Mouse (Mus musculus) forebrain, embryonic 13.5 days (tissue): ENCODE measurements at regions not wholly inside any gene's neighbourhood (a gene's known extent, or its start where the extent isn't known, plus 50 kb on each side); places are given as distances from the start of the nearest gene placed in this dataset.
A peak's percentile ranks its signal among the peaks of the same experiment; 100 is the strongest.
"Not testable (repeated sequence)": the region's sequence is repeated elsewhere in the genome, so short reads cannot be mapped to it uniquely, and the experiment has no call there.

Source experiments
- ATAC-seq: fragments of 200-750 bp; cut with Nextera tagmentation; 2 replicates; pipeline ENCODE4 v1.8.0; 2017
- H3K27ac ChIP-seq: fragments of 300-500 bp; sonication (generic); 2 replicates; pipeline ENCODE4 v1.5.1; 2015; ENCODE audit warnings: inconsistent platforms, mild to moderate bottlenecking, moderate library complexity
- H3K27me3 ChIP-seq: fragments of 300-500 bp; sonication (generic); 2 replicates; pipeline ENCODE4 v1.6.1; 2015; ENCODE audit warnings: mild to moderate bottlenecking, inconsistent platforms
- H3K36me3 ChIP-seq: fragments of 300-500 bp; sonication (generic); 2 replicates; pipeline ENCODE4 v1.6.1; 2015; ENCODE audit warnings: mild to moderate bottlenecking, inconsistent platforms; ENCODE audit not compliant: poor library complexity, severe bottlenecking
- H3K4me1 ChIP-seq: fragments of 300-500 bp; sonication (generic); 2 replicates; pipeline ENCODE4 v1.6.1; 2015; ENCODE audit warnings: inconsistent platforms
- H3K4me2 ChIP-seq: fragments of 300-500 bp; sonication (generic); 2 replicates; pipeline ENCODE4 v1.6.1; 2015; ENCODE audit warnings: inconsistent platforms, mild to moderate bottlenecking, moderate library complexity
- H3K4me3 ChIP-seq: fragments of 300-500 bp; sonication (generic); 2 replicates; pipeline ENCODE4 v1.5.1; 2015; ENCODE audit warnings: mild to moderate bottlenecking, inconsistent platforms
- H3K9ac ChIP-seq: fragments of 300-500 bp; sonication (generic); 2 replicates; pipeline ENCODE4 v1.6.1; 2015; ENCODE audit warnings: mild to moderate bottlenecking, inconsistent platforms
- H3K9me3 ChIP-seq: fragments of 300-500 bp; sonication (generic); replicated peaks from 2 replicates; pipeline ENCODE4 v1.6.1; 2016; ENCODE audit warnings: inconsistent platforms
- WGBS: fragments of 180-500 bp; shearing (Covaris S2); methylation state at CpG from one replicate; pipeline ENCODE4 v1.1.7; 2015; 5-methylcytosine and 5-hydroxymethylcytosine counted together

GRCm38 (mm10) chr16:20936722-20937121 is 202.4 kb upstream of the Thpo start:
- Histone ChIP-seq H3K9me3 (no peaks in the 10 kb centered on the region), H3K4me2 (no peak overlapping the region), H3K27ac (no peak overlapping the region), H3K9ac (no peak overlapping the region), H3K4me1 (no peaks in the 10 kb centered on the region), H3K36me3 (no peaks in the 10 kb centered on the region), H3K27me3 (no peaks in the 10 kb centered on the region), H3K4me3 (no peak overlapping the region)
- WGBS = 92% methylated on average over 1 of the region's 1 CpGs
- no peak for ATAC-seq

GRCm38 (mm10) chr16:20934846-20935245 is 200.5 kb upstream of the Thpo start:
- not testable (repeated sequence) for H3K9ac ChIP-seq, H3K27ac ChIP-seq, H3K36me3 ChIP-seq, H3K4me3 ChIP-seq, ATAC-seq, H3K9me3 ChIP-seq, H3K4me1 ChIP-seq, H3K27me3 ChIP-seq, H3K4me2 ChIP-seq

- not testable (repeated sequence) for H3K36me3 ChIP-seq, ATAC-seq, H3K4me3 ChIP-seq, H3K9ac ChIP-seq, H3K9me3 ChIP-seq, H3K27ac ChIP-seq, H3K27me3 ChIP-seq, H3K4me1 ChIP-seq, H3K4me2 ChIP-seq
- 92% methylated on average over 5 of the region's 5 CpGs for WGBS
Observed at GRCm38 (mm10) chr16:20930003-20930402, 195.7 kb upstream of the Thpo start.

GRCm38 (mm10) chr16:20925776-20926175 is 191.5 kb upstream of the Thpo start:
- not testable (repeated sequence) for H3K27me3 ChIP-seq, H3K4me3 ChIP-seq, ATAC-seq, H3K9me3 ChIP-seq, H3K9ac ChIP-seq, H3K4me2 ChIP-seq, H3K4me1 ChIP-seq, H3K36me3 ChIP-seq, H3K27ac ChIP-seq

GRCm38 (mm10) chr16:20910864-20911263 is 176.6 kb upstream of the Thpo start:
- H3K9me3 ChIP-seq, H3K27me3 ChIP-seq, H3K36me3 ChIP-seq, H3K4me1 ChIP-seq, H3K9ac ChIP-seq, H3K4me2 ChIP-seq, H3K4me3 ChIP-seq, ATAC-seq, H3K27ac ChIP-seq: not testable (repeated sequence)
- 78% methylated on average over 3 of the region's 3 CpGs for WGBS

- WGBS = 45% methylated on average over 17 of the region's 18 CpGs
- H3K27me3 ChIP-seq, H3K27ac ChIP-seq, H3K36me3 ChIP-seq, H3K9me3 ChIP-seq, H3K9ac ChIP-seq, H3K4me1 ChIP-seq, H3K4me2 ChIP-seq, H3K4me3 ChIP-seq: not testable (repeated sequence)
- ATAC-seq = peak; percentile 61
Observed at GRCm38 (mm10) chr16:20908467-20909351, 174.4 kb upstream of the Thpo start.

GRCm38 (mm10) chr16:20895734-20896133 is 161.4 kb upstream of the Thpo start:
- Histone ChIP-seq H3K27ac (no peak overlapping the region), H3K4me1 (no peaks in the 10 kb centered on the region), H3K4me2 (no peak overlapping the region), H3K9ac (no peak overlapping the region), H3K9me3 (no peaks in the 10 kb centered on the region), H3K4me3 (no peak overlapping the region), H3K27me3 (no peaks in the 10 kb centered on the region), H3K36me3 (no peaks in the 10 kb centered on the region)
- WGBS = 70% methylated on average over 2 of the region's 2 CpGs
- no peak for ATAC-seq

- H3K4me2 ChIP-seq = no peak overlapping the region
- no peak overlapping the region for H3K27ac ChIP-seq
- no peak for ATAC-seq
- H3K27me3 ChIP-seq = no peaks in the 10 kb centered on the region
- no peaks in the 10 kb centered on the region for H3K9me3 ChIP-seq
- H3K4me3 ChIP-seq = no peak overlapping the region
- 66% methylated on average over 1 of the region's 1 CpGs for WGBS
- no peak overlapping the region for H3K9ac ChIP-seq
- H3K36me3 ChIP-seq = no peaks in the 10 kb centered on the region
- no peaks in the 10 kb centered on the region for H3K4me1 ChIP-seq
Observed at GRCm38 (mm10) chr16:20871726-20872125, 137.4 kb upstream of the Thpo start.

GRCm38 (mm10) chr16:20866771-20867170 is 132.5 kb upstream of the Thpo start:
- Histone ChIP-seq H3K27me3 (no peaks in the 10 kb centered on the region), H3K36me3 (no peaks in the 10 kb centered on the region), H3K4me3 (no peak overlapping the region), H3K9ac (no peak overlapping the region), H3K27ac (no peak overlapping the region), H3K4me1 (no peaks in the 10 kb centered on the region), H3K4me2 (no peak overlapping the region), H3K9me3 (no peaks in the 10 kb centered on the region)
- ATAC-seq = no peak
- 89% methylated on average over 1 of the region's 1 CpGs for WGBS

GRCm38 (mm10) chr16:20861256-20861655 is 126.9 kb upstream of the Thpo start:
- Histone ChIP-seq H3K27me3 (no peaks in the 10 kb centered on the region), H3K9me3 (no peaks in the 10 kb centered on the region), H3K9ac (no peak overlapping the region), H3K36me3 (no peaks in the 10 kb centered on the region), H3K4me1 (no peaks in the 10 kb centered on the region), H3K27ac (no peak overlapping the region), H3K4me2 (no peak overlapping the region), H3K4me3 (no peak overlapping the region)
- no peak for ATAC-seq
- WGBS = 96% methylated on average over 4 of the region's 4 CpGs

GRCm38 (mm10) chr16:20860606-20861005 is 126.3 kb upstream of the Thpo start:
- not testable (repeated sequence) for H3K27me3 ChIP-seq, H3K9me3 ChIP-seq, H3K36me3 ChIP-seq, ATAC-seq, H3K4me2 ChIP-seq, H3K9ac ChIP-seq, H3K4me3 ChIP-seq, H3K4me1 ChIP-seq, H3K27ac ChIP-seq
- whole genome bisulfite sequencing = 86% methylated on average over 3 of the region's 3 CpGs

- no peak overlapping the region for H3K4me3 ChIP-seq
- no peaks in the 10 kb centered on the region for H3K27me3 ChIP-seq
- no peaks in the 10 kb centered on the region for H3K36me3 ChIP-seq
- 0 out of 2 replicates have a peak, but pooled peaks cover 5% of the 10 kb centered on the region for H3K4me1 ChIP-seq
- H3K9ac ChIP-seq = no peak overlapping the region
- H3K4me2 ChIP-seq = no peak overlapping the region
- no peak for ATAC-seq
- no peaks in the 10 kb centered on the region for H3K9me3 ChIP-seq
- H3K27ac ChIP-seq = no peak overlapping the region
- 79% methylated on average over 1 of the region's 1 CpGs for WGBS
Observed at GRCm38 (mm10) chr16:20854696-20855213, 120.4 kb upstream of the Thpo start.

- ATAC-seq = no peak
- WGBS = 5% methylated on average over 2 of the region's 2 CpGs
Observed at GRCm38 (mm10) chr16:20838151-20838550, 103.8 kb upstream of the Thpo start.

More at GRCm38 (mm10) chr16:20838151-20838550, 103.8 kb upstream of the Thpo start:
- peaks cover 4% of the 10 kb centered on the region for H3K4me1 ChIP-seq
- no peaks in the 10 kb centered on the region for H3K9me3 ChIP-seq
- no peak overlapping the region for H3K27ac ChIP-seq
- no peak overlapping the region for H3K9ac ChIP-seq
- H3K36me3 ChIP-seq = no peaks in the 10 kb centered on the region
- no peak overlapping the region for H3K4me2 ChIP-seq
- H3K4me3 ChIP-seq = no peak overlapping the region
- H3K27me3 ChIP-seq = no peaks in the 10 kb centered on the region
